Mouse (Mus musculus) ES-E14 (cell line): ENCODE data around the gene Smu1.

Experiments
- CHD2 ChIP-seq: IDR thresholded peaks from 2 replicates; pipeline ENCODE4 v1.6.1; 2014; ENCODE audit warnings: mild to moderate bottlenecking, low read depth, low read length, inconsistent platforms
- HCFC1 ChIP-seq: IDR thresholded peaks from 2 replicates; pipeline ENCODE4 v1.6.1; 2012; ENCODE audit warnings: low read length, inconsistent platforms, borderline replicate concordance; ENCODE audit not compliant: insufficient read depth
- MAFK ChIP-seq: IDR thresholded peaks from 2 replicates; pipeline ENCODE4 v1.6.1; 2014; ENCODE audit warnings: mild to moderate bottlenecking, low read depth, low read length, inconsistent platforms; ENCODE audit not compliant: insufficient read depth
- ZC3H11A ChIP-seq: IDR thresholded peaks from 2 replicates; pipeline ENCODE4 v1.6.1; 2012; ENCODE audit warnings: low read depth, mild to moderate bottlenecking, inconsistent platforms, low read length, borderline replicate concordance
- ZNF384 ChIP-seq: IDR thresholded peaks from 2 replicates; pipeline ENCODE4 v1.6.1; 2012; ENCODE audit warnings: low read depth, low read length, inconsistent platforms

GRCm38 (mm10) chr4:40720910-40721309 is 36.8 kb downstream of the Smu1 start:
- TF ChIP-seq ZNF384 (no peak), MAFK (no peak), HCFC1 (no peak), CHD2 (no peak), ZC3H11A (no peak)
